Mouse (Mus musculus) megakaryocyte-erythroid progenitor cell, adult 5-6 weeks (primary cell): ENCODE data around the gene Camsap2. TPM values are rescaled to one million over a fixed set of nuclear protein-coding genes. Genes with fewer than 3 reads are reported as not detected.

ENCODE experiments used
- ATAC-seq: replicated peaks from 2 replicates; pipeline ENCODE4 v1.8.0; 2016; ENCODE audit warnings: mild to moderate bottlenecking, inconsistent platforms; ENCODE audit not compliant: severe bottlenecking, poor library complexity, low FRiP score, low TSS enrichment
- total RNA-seq, 2 experiments: library from RNA; stranded (forward) in 1 of 2; stranded (reverse) in 1 of 2; fragments of 200-1000, 215-1000 nt in 1 of 2; fragments of >200 nt in 1 of 2; fragmentation: Nextera tagmentation in 1 of 2; gene quantifications; 2 replicates each; pipeline ENCODE4 v1.2.3; 2014 to 2017

Camsap2 gene
- total RNA-seq, 2 experiments from 2014 or later = 45.6 to 64.4 TPM

DNA sequence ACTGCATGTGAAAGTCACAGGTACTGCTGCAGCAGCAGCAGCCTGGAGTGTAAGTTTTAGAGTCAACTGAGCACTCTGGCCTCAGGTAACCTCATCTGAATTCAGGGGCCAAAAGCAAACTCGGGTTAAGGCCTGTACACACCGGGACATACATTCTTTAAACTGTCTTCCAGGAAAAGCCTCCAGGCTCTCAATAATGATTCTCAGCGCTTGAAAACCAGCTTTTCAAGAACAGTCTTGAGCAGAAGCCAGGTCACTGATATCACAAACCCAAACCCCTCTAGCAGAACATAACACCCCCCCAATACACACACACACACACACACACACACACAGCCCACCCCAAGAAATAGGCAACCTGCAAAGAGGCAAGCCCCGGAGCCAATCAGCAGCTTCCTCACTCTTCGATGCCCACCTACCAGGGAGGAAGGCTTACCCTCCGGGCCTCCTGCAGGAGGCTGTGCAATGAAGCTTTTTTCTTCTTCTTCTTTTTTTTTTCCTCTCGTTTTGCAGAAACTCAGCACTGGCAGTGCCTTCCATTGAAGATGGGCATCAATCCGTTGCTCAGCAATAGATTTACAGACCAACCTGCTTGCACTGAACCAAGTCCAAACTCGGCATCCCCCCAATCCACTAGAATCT lies 113.5 kb downstream of the Camsap2 start:
- ATAC-seq = no peak

DNA sequence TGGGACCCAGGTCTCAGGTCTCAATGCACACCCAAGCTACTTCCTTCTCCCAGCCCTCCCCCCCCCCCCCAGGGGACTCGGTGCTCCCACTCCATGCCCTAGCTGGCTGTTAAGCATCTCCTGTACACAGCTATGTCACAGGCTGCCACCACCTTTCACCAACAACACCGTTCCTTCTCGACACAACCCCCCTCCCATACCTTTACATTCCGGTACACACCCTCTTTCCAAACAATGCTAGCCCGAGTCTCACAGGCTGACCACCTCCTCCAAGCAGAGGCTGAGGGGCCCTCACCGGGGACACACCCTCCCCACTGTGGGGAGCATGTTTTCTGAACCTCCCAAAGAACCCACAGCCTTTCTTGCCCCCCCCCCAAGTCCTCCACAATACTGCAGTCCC lies 114.3 kb downstream of the Camsap2 start:
- no peak for ATAC-seq

DNA sequence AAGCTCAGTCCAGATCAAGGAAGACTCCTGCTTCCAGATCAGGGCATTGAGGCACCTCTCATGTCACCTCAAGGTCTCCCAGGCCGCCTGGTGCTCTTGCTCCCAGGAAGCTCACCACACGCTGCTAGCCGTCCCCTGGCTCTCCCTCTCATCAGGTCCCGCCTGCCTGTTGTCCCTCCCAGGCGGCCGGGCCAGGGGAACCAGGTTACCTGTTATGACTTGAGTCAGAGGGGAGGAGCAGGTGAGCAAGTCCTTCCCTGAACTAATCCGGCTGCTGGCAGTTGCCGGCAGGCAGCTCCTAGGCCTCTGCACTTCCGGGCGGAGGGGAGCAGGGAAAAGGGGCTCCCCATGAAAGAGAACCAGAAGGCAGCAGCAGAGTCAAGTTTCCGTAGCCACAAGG lies 115.7 kb downstream of the Camsap2 start:
- ATAC-seq = no peak

DNA sequence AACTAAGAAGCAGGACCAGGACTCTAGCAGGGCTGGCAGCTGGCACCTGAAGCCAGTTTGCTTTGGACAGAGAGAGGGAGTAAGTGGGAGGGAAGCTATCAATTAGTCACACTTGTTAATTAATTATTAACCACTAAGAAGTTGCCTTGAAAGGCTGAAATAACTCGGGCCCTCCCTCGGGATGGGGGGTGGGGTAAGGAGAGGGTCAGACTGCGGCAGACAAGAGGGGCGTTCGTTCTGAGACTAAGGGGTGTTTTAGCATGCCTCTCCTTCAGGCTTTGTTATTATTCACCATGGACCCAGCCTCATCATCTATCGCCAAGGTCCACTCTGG lies 116.9 kb downstream of the Camsap2 start:
- no peak for ATAC-seq

DNA sequence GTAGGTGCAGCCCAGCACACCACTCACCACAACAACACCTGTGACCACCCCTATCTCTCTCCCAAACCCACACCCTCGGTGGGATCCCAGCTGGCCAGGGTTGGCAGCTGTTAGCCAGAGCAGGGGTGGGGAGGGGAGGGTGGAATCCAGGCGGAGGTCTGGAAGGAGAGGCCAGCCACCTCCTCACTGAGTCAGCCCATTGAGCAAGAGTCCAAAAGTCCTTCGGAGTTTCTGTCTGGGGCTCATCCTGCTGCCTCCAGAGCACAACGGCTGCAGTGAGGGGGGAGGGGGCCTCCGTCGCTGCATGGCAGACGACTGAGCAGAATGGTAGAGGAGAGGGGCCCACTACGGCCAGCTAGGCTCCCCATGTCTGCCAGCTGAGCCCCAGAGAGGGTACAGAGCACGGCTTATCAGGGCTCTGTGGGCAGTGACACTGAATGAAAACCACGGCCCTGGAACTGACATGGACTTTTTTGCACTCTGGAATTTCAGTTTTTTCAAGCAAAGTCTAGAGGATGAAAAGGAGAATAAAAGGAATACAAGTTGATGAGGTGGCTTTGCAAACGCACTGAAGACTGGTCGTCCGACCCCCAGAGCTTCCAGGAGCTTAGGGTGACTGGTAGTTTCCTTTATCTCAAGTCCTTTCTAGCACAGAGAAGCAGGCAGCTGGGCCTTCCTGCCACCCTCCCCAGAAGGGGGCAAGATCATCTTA lies 117.4 kb downstream of the Camsap2 start:
- ATAC-seq = peak; percentile 42; the same call in 1 of the 2 replicates

DNA sequence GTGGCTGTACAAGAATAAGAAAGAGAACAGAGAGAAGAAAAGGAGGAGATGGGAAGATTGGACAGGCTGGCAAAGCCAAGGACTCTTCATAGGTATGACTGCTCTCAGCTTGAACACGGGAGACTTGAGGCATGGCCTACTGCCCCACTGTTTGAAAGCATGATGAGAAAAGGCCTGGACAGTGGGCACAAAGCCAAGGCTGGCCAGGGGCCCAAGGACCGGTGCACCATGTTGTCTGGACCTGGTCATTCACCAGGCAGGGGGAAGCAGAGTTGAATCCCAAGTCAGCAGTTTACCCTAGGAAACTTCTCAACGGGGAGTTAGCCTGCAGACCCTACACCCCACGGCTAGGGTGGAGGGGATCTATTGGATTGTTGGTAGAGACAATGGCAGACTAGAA lies 118.0 kb downstream of the Camsap2 start:
- no peak for ATAC-seq

DNA sequence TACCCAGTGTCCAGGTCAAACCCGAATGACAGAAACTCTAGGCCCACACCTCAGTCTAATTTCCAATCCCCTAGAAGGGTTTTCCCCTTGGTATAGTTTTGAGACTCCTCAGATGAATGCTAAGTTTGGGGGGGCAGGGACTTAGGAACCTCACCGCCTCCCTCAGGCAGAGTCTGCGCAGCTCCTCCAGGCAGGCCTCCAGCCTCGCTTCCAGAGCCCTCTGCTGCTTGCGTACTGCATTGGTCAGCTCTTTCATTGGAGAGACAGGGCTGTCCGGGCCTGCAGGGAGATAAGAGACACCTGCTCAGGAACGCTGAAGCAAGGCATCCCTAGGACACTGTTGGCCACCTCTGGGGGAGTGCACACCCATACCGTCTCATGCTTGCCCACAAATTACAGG lies 119.3 kb downstream of the Camsap2 start:
- ATAC-seq = no peak

DNA sequence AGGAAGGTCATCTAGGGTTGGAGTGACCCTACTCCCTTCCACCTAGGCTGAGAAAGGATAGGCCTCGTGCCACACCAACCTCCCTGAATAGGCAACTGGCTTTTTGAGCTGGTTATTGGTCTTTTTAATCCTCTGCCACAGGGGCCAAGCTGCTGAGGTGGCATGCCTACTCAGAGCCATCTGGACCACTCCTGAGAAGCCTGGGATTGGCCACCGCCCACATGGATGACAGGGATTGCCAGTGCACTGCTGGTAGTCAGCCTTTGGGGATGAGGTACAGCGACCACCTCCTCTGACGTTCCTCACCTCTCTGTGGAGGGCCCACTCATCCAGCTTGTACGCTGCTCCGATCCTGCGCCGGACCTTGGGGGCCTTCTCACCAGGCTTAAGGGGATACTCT lies 120.1 kb downstream of the Camsap2 start:
- ATAC-seq = no peak

DNA sequence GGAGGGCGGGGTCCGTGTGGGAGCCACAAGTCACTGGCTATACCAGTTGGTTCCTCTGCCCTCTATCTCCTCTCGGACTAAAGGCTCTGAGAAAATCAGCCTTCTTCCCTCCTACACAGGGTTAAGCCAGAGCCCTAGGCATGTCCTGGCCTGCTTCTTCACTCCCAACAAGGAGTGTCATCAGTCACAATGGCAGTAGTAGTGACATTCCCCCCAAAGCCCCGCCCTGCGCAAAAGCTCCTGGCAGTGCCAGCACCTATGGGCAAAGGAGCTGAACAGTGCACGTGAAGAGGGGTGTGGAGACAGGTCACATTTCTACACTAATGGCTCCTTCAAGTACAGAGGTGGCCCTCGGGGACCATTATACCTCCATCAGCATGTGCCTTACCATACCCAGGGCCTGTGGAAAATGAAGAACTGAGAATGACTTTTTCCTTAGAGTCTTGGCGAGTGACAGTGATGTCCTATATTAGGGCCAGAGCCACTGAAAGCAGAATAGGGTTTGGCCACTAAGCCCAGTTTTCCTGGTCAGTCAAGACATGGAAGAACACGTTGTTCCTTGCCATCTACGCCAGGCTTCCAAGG lies 122.1 kb downstream of the Camsap2 start:
- ATAC-seq = no peak

DNA sequence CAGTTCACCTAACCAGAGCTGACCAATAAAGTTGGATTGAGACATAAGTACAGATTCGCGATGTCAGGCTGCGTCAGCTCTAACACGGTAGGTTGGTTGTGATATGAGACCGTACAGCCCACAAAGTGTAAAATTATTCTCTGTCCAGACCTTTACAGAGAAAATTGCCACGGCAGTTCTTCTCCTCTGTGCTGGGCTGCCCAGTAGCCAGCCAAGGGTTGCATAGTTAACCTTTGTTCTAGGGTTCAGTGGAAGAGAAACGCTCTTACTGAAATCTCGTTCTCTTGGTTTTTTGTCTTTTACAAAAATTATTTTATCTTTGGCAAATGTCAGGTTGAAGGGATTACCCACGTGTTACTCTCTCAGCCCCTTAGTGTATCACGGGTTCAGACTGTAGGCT lies 123.5 kb downstream of the Camsap2 start:
- ATAC-seq = no peak

DNA sequence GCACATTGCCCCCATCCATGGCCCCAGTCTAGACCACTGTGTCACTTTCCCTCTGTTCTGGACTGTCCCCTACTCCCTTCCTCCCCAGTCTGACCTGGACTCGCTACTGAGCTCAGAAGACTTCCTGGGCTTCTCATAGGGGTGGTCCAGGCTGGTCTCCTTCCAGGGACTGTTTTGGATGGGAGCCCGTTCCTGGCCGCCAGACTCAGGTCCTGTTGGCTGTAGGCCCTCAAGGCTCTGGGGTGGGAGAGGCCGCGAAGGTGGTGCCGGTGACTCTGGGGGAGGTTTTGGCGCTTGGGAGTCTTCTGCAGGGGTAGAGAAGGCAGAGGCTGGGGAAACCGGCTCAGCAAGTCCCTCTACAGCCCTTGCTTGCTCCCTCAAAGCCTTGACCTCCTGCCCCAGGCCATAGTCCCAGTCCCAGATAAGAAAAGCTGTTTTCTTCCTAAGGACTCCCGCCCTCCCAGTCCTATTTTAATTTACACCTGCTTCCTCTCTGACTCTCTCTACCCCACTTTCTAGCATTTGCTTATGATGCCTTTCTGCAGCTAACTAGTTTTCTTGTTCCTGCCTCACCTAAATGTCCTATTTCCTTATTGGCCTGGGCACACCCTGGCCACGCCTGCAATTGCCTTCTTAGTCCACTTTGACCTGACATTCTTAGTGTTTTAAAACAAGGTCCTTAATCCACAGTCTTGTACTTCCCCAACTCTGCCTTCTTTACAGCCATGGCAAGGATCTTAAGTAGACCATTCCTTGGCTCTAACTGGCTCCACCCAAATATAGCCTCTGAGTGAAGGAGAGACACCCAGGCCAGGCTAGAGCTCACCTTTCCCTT lies 125.7 kb downstream of the Camsap2 start:
- ATAC-seq = no peak

Other genes with a start within 250 kb of the Camsap2 start
- gene Kif21b, start 214.7 kb downstream of the Camsap2 start, total RNA-seq (2014; fragmentation: Nextera tagmentation) = 13.7 and 21.6 TPM in 2 replicates
- 4.0 and 5.7 TPM in 2 replicates for gene Kif21b, start 214.7 kb downstream of the Camsap2 start, total RNA-seq (2017)
- gene Mroh3, start 133.3 kb downstream of the Camsap2 start, total RNA-seq (2014; fragmentation: Nextera tagmentation) = not detected in 2 replicates
- gene Mroh3, start 133.3 kb downstream of the Camsap2 start, total RNA-seq (2017) = not detected in 2 replicates
- not detected in 2 replicates for gene Inava, start 111.8 kb downstream of the Camsap2 start, total RNA-seq (2014; fragmentation: Nextera tagmentation)
- gene Inava, start 111.8 kb downstream of the Camsap2 start, total RNA-seq (2017) = not detected in 2 replicates
- not detected in 2 replicates for gene Gpr25, start 85.2 kb downstream of the Camsap2 start, total RNA-seq (2014; fragmentation: Nextera tagmentation)
- not detected in 2 replicates for gene Gpr25, start 85.2 kb downstream of the Camsap2 start, total RNA-seq (2017)
- 11.7 and 17.2 TPM in 2 replicates for gene Ddx59, start 69.2 kb upstream of the Camsap2 start, total RNA-seq (2014; fragmentation: Nextera tagmentation)
- 16.6 and 17.2 TPM in 2 replicates for gene Ddx59, start 69.2 kb upstream of the Camsap2 start, total RNA-seq (2017)
- gene Kif14, start 120.2 kb upstream of the Camsap2 start, total RNA-seq (2014; fragmentation: Nextera tagmentation) = 16.2 and 19.3 TPM in 2 replicates
- 16.5 and 17.5 TPM in 2 replicates for gene Kif14, start 120.2 kb upstream of the Camsap2 start, total RNA-seq (2017)